Mouse (Mus musculus): ENCODE data around the gene Wdfy2. TPM values are rescaled to one million over a fixed set of nuclear protein-coding genes. Genes with fewer than 3 reads are reported as not detected.

Gene Wdfy2
- 4.6 and 6.1 TPM in 2 replicates for polyA plus RNA-seq (2012)

GRCm38 (mm10) chr14:62837641-62838252 lies at the start of gene Wdfy2:
Gene Wdfy2, plus strand, starts transcription at chr14:62837678.

GRCm38 (mm10) chr14:62984410-62984809 lies 146.9 kb downstream of the Wdfy2 start, which contains the start of gene Defb48:
Gene Defb48, minus strand, starts transcription at chr14:62984510.

DNA sequence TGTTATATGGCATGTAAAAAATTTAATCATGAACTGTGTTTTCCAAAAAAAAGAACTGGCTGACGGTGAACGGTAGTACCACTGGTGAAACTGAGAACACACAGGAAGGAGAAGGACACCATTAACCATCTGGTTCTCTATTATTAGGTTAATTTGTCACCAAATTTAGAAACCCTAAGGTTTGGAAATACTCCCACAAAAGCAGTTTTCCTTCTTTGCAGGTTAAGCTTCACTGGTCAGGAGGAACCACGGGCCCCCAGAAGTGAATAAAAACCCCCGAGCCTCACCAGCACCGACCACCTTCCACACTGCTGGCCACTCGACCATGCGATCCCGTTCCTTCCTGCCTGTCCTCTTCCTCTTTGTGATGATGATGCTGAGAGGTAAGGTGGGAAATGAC lies 160.3 kb downstream of the Wdfy2 start, which contains the start of gene Defb47:
Defb47 (plus strand) TSS at position 301 of the 400 bp plus-strand sequence.

Other genes starting within 250 kb of the Wdfy2 start
- gene Serpine3, start 174.0 kb upstream of the Wdfy2 start, polyA plus RNA-seq (2012), result not detected in 2 replicates
- gene Ints6, start 76.5 kb upstream of the Wdfy2 start, polyA plus RNA-seq (2012), result 10.0 and 13.0 TPM in 2 replicates
- gene Defb48, start 146.8 kb downstream of the Wdfy2 start, polyA plus RNA-seq (2012), result not detected in 2 replicates
- 0.53 TPM in 1 of 2 replicates, not detected in the other for gene Defb47, start 160.4 kb downstream of the Wdfy2 start, polyA plus RNA-seq (2012)
- not detected in 2 replicates for gene Defb43, start 174.1 kb downstream of the Wdfy2 start, polyA plus RNA-seq (2012)
- not detected in 2 replicates for gene Defb42, start 209.3 kb downstream of the Wdfy2 start, polyA plus RNA-seq (2012)
- gene Defb30, start 212.3 kb downstream of the Wdfy2 start, polyA plus RNA-seq (2012), result not detected in 2 replicates

All from megakaryocyte-erythroid progenitor cell, adult 5 weeks (primary cell).